Mouse (Mus musculus) MEL (cell line): ENCODE data around the gene Cdr2l. TPM values are rescaled to one million over a fixed set of nuclear protein-coding genes. Genes with fewer than 3 reads are reported as not detected.

Experiments
- DNase-seq: peaks from one replicate; pipeline ENCODE4 v3.0.0; 2011; ENCODE audit warnings: low read depth, low spot score
- H3K27ac ChIP-seq: 2 replicates; pipeline ENCODE4 v1.5.1; 2012; ENCODE audit warnings: low read depth, mild to moderate bottlenecking, control low read depth, low read length, moderate library complexity; ENCODE audit not compliant: control insufficient read depth
- H3K27me3 ChIP-seq, 2 experiments: fragments of 150-350 bp in 1 of 2; sonication (generic) in 1 of 2; 2 replicates each; pipeline ENCODE4 v1.6.1; 2012; ENCODE audit warnings: low read length in 2 of 2, mild to moderate bottlenecking in 2 of 2, improper control_type of control experiment in 1 of 2, moderate library complexity in 1 of 2; ENCODE audit not compliant: insufficient read depth in 2 of 2, control insufficient read depth in 1 of 2
- H3K36me3 ChIP-seq, 2 experiments: 2 replicates each; pipeline ENCODE4 v1.6.1; 2012 to 2014; ENCODE audit warnings: low read length in 2 of 2, improper control_type of control experiment in 1 of 2, inconsistent platforms in 1 of 2, mild to moderate bottlenecking in 1 of 2; ENCODE audit not compliant: insufficient read depth in 2 of 2, control insufficient read depth in 1 of 2
- H3K4me1 ChIP-seq, 2 experiments: fragments of 150-350 bp in 1 of 2; sonication (generic) in 1 of 2; 2 replicates each; pipeline ENCODE4 v1.6.1; 2012; ENCODE audit warnings: low read length in 2 of 2, improper control_type of control experiment in 1 of 2, mild to moderate bottlenecking in 1 of 2; ENCODE audit not compliant: insufficient read depth in 2 of 2, control insufficient read depth in 1 of 2
- H3K4me3 ChIP-seq, 2 experiments: fragments of 150-350 bp in 1 of 2; sonication (generic) in 1 of 2; 2 replicates each; pipeline ENCODE4 v1.5.1; 2012; ENCODE audit warnings: low read depth in 2 of 2, low read length in 2 of 2, mild to moderate bottlenecking in 2 of 2, moderate library complexity in 2 of 2, control low read depth in 1 of 2, improper control_type of control experiment in 1 of 2; ENCODE audit not compliant: control insufficient read depth in 1 of 2, insufficient read depth in 1 of 2
- H3K79me2 ChIP-seq: 2 replicates; pipeline ENCODE4 v1.6.1; 2012; ENCODE audit warnings: mild to moderate bottlenecking, low read length, moderate library complexity; ENCODE audit not compliant: control insufficient read depth, poor library complexity, insufficient read depth
- H3K9ac ChIP-seq: 2 replicates; pipeline ENCODE4 v1.6.1; 2012; ENCODE audit warnings: low read depth, mild to moderate bottlenecking, control low read depth, low read length, moderate library complexity; ENCODE audit not compliant: control insufficient read depth, poor library complexity, severe bottlenecking
- H3K9me3 ChIP-seq: fragments of 150-350 bp; sonication (generic); replicated peaks from 2 replicates; pipeline ENCODE4 v1.6.1; 2012; ENCODE audit warnings: mild to moderate bottlenecking, low read length, improper control_type of control experiment, moderate library complexity; ENCODE audit not compliant: insufficient read depth
- CHD1 ChIP-seq: IDR thresholded peaks from 2 replicates; pipeline ENCODE4 v1.6.1; 2012; ENCODE audit warnings: low read depth, mild to moderate bottlenecking, inconsistent platforms, low read length, improper control_type of control experiment
- CHD2 ChIP-seq: IDR thresholded peaks from 2 replicates; pipeline ENCODE4 v1.6.1; 2011; ENCODE audit warnings: low read length, improper control_type of control experiment
- CTCF ChIP-seq, 3 experiments: IDR thresholded peaks in 2 of 3; conservative IDR thresholded peaks in 1 of 3; 2 replicates each; pipeline ENCODE4 v1.5.1; 2011 to 2012; ENCODE audit warnings: low read length in 3 of 3, low read depth in 2 of 3, mild to moderate bottlenecking in 2 of 3, improper control_type of control experiment in 1 of 3, inconsistent platforms in 1 of 3, mixed read lengths in 1 of 3, moderate library complexity in 1 of 3; ENCODE audit not compliant: control insufficient read depth in 1 of 3, insufficient read depth in 1 of 3, poor library complexity in 1 of 3, severe bottlenecking in 1 of 3
- E2F4 ChIP-seq: IDR thresholded peaks from 2 replicates; pipeline ENCODE4 v1.6.1; 2011; ENCODE audit warnings: low read depth, low read length, improper control_type of control experiment, borderline replicate concordance
- ELF1 ChIP-seq: IDR thresholded peaks from 2 replicates; pipeline ENCODE4 v1.6.1; 2014; ENCODE audit warnings: low read depth, mild to moderate bottlenecking, inconsistent platforms, low read length, improper control_type of control experiment, moderate library complexity
- ETS1 ChIP-seq: IDR thresholded peaks from 2 replicates; pipeline ENCODE4 v1.6.1; 2012; ENCODE audit warnings: low read depth, mild to moderate bottlenecking, inconsistent platforms, low read length, improper control_type of control experiment, moderate library complexity
- GABPA ChIP-seq: IDR thresholded peaks from 2 replicates; pipeline ENCODE4 v1.6.1; 2012; ENCODE audit warnings: low read depth, mild to moderate bottlenecking, inconsistent platforms, low read length, improper control_type of control experiment, moderate library complexity
- GATA1 ChIP-seq: IDR thresholded peaks from 2 replicates; pipeline ENCODE4 v1.6.1; 2011; ENCODE audit warnings: low read depth, low read length, improper control_type of control experiment
- HCFC1 ChIP-seq: IDR thresholded peaks from 2 replicates; pipeline ENCODE4 v1.6.1; 2012; ENCODE audit warnings: low read depth, mild to moderate bottlenecking, inconsistent platforms, low read length, improper control_type of control experiment, moderate library complexity
- JUND ChIP-seq: IDR thresholded peaks from 2 replicates; pipeline ENCODE4 v1.6.1; 2011; ENCODE audit warnings: low read depth, mild to moderate bottlenecking, improper control_type of control experiment, low read length
- MAX ChIP-seq: IDR thresholded peaks from 2 replicates; pipeline ENCODE4 v1.6.1; 2011; ENCODE audit warnings: low read length, improper control_type of control experiment
- MAZ ChIP-seq: IDR thresholded peaks from 2 replicates; pipeline ENCODE4 v1.6.1; 2012; ENCODE audit warnings: low read depth, mild to moderate bottlenecking, inconsistent platforms, low read length, improper control_type of control experiment
- MEF2A ChIP-seq: IDR thresholded peaks from 2 replicates; pipeline ENCODE4 v1.6.1; 2014; ENCODE audit warnings: low read depth, mild to moderate bottlenecking, inconsistent platforms, low read length, improper control_type of control experiment; ENCODE audit not compliant: poor library complexity, insufficient replicate concordance, severe bottlenecking; ENCODE audit errors: extremely low read depth
- MXI1 ChIP-seq: IDR thresholded peaks from 2 replicates; pipeline ENCODE4 v1.6.1; 2011; ENCODE audit warnings: mild to moderate bottlenecking, low read depth, low read length, improper control_type of control experiment
- MYB ChIP-seq: IDR thresholded peaks from 2 replicates; pipeline ENCODE4 v1.6.1; 2011; ENCODE audit warnings: mild to moderate bottlenecking, low read depth, low read length, improper control_type of control experiment
- MYC ChIP-seq: IDR thresholded peaks from 2 replicates; pipeline ENCODE4 v1.6.1; 2011; ENCODE audit warnings: low read depth, mild to moderate bottlenecking, low read length, improper control_type of control experiment, moderate library complexity
- NELFE ChIP-seq: IDR thresholded peaks from 2 replicates; pipeline ENCODE4 v1.6.1; 2011; ENCODE audit warnings: low read depth, low read length, improper control_type of control experiment
- NRF1 ChIP-seq: IDR thresholded peaks from 2 replicates; pipeline ENCODE4 v1.6.1; 2014; ENCODE audit warnings: low read depth, mild to moderate bottlenecking, inconsistent platforms, low read length, improper control_type of control experiment, moderate library complexity; ENCODE audit not compliant: poor library complexity, insufficient read depth, severe bottlenecking
- POLR2A ChIP-seq, 2 experiments: IDR thresholded peaks; 2 replicates each; pipeline ENCODE4 v1.6.1; 2011 to 2012; ENCODE audit warnings: low read length in 2 of 2, mild to moderate bottlenecking in 2 of 2, control low read depth in 1 of 2, improper control_type of control experiment in 1 of 2, low read depth in 1 of 2, moderate library complexity in 1 of 2; ENCODE audit not compliant: control insufficient read depth in 1 of 2, insufficient read depth in 1 of 2, poor library complexity in 1 of 2
- POLR2AphosphoS2 ChIP-seq: IDR thresholded peaks from 2 replicates; pipeline ENCODE4 v1.6.1; 2011; ENCODE audit warnings: low read length, improper control_type of control experiment
- POLR2AphosphoS5 ChIP-seq: IDR thresholded peaks from 2 replicates; pipeline ENCODE4 v1.6.1; 2012; ENCODE audit warnings: low read depth, borderline replicate concordance, mild to moderate bottlenecking, inconsistent platforms, low read length, moderate library complexity, mixed read lengths
- RAD21 ChIP-seq: IDR thresholded peaks from 2 replicates; pipeline ENCODE4 v1.6.1; 2011; ENCODE audit warnings: mild to moderate bottlenecking, low read depth, low read length, improper control_type of control experiment
- RCOR1 ChIP-seq: IDR thresholded peaks from 2 replicates; pipeline ENCODE4 v1.6.1; 2012; ENCODE audit warnings: low read depth, mild to moderate bottlenecking, inconsistent platforms, low read length, improper control_type of control experiment
- SIN3A ChIP-seq: IDR thresholded peaks from 2 replicates; pipeline ENCODE4 v1.6.1; 2012; ENCODE audit warnings: low read length, improper control_type of control experiment, inconsistent platforms
- SMC3 ChIP-seq: IDR thresholded peaks from 2 replicates; pipeline ENCODE4 v1.6.1; 2011; ENCODE audit warnings: low read depth, low read length, improper control_type of control experiment
- TAL1 ChIP-seq: IDR thresholded peaks from 2 replicates; pipeline ENCODE4 v1.6.1; 2012; ENCODE audit warnings: mild to moderate bottlenecking, inconsistent platforms, low read length, moderate library complexity, mixed read lengths
- TBP ChIP-seq: IDR thresholded peaks from 2 replicates; pipeline ENCODE4 v1.8.0; 2011; ENCODE audit warnings: low read depth, low read length, improper control_type of control experiment
- TCF12 ChIP-seq: IDR thresholded peaks from 2 replicates; pipeline ENCODE4 v1.6.1; 2014; ENCODE audit warnings: low read depth, mild to moderate bottlenecking, inconsistent platforms, low read length, improper control_type of control experiment, moderate library complexity
- UBTF ChIP-seq: IDR thresholded peaks from 2 replicates; pipeline ENCODE4 v1.6.1; 2012; ENCODE audit warnings: low read depth, mild to moderate bottlenecking, inconsistent platforms, low read length, improper control_type of control experiment, moderate library complexity, borderline replicate concordance; ENCODE audit not compliant: insufficient read depth
- USF1 ChIP-seq: IDR thresholded peaks from 2 replicates; pipeline ENCODE4 v1.6.1; 2014; ENCODE audit warnings: low read depth, mild to moderate bottlenecking, inconsistent platforms, low read length, improper control_type of control experiment, moderate library complexity
- USF2 ChIP-seq, 2 experiments: IDR thresholded peaks; 2 replicates each; pipeline ENCODE4 v1.6.1; 2011 to 2012; ENCODE audit warnings: improper control_type of control experiment in 2 of 2, low read length in 2 of 2, borderline replicate concordance in 1 of 2, inconsistent platforms in 1 of 2, low read depth in 1 of 2, mild to moderate bottlenecking in 1 of 2; ENCODE audit not compliant: insufficient read depth in 1 of 2
- ZC3H11A ChIP-seq: IDR thresholded peaks from 2 replicates; pipeline ENCODE4 v1.6.1; 2012; ENCODE audit warnings: low read depth, mild to moderate bottlenecking, inconsistent platforms, low read length, improper control_type of control experiment
- ZKSCAN1 ChIP-seq: IDR thresholded peaks from 2 replicates; pipeline ENCODE4 v1.6.1; 2012; ENCODE audit warnings: low read depth, mild to moderate bottlenecking, inconsistent platforms, low read length, improper control_type of control experiment, moderate library complexity
- ZMIZ1 ChIP-seq: IDR thresholded peaks from 2 replicates; pipeline ENCODE4 v1.6.1; 2012; ENCODE audit warnings: low read depth, mild to moderate bottlenecking, inconsistent platforms, low read length, improper control_type of control experiment, moderate library complexity
- ZNF384 ChIP-seq: IDR thresholded peaks from 2 replicates; pipeline ENCODE4 v1.6.1; 2012; ENCODE audit warnings: low read depth, mild to moderate bottlenecking, inconsistent platforms, low read length, improper control_type of control experiment
- polyA plus RNA-seq, 2 experiments: library from polyadenylated mRNA; stranded (reverse) in 1 of 2; unstranded in 1 of 2; fragments of >175 nt in 1 of 2; fragments of >200 nt in 1 of 2; gene quantifications; 2 replicates each; pipeline versions ENCODE4 v1.2.1 to v1.2.4; 2012; ENCODE audit warnings: low replicate concordance in 2 of 2, low read depth in 1 of 2; ENCODE audit not compliant: insufficient read length in 2 of 2, insufficient read depth in 1 of 2, missing spikeins in 1 of 2
- total RNA-seq: library from RNA; depleted of rRNA; stranded (reverse); fragments of 300-350 nt; gene quantifications from 2 replicates; pipeline ENCODE4 v1.2.3, GENCODE M21; 2012

Gene Cdr2l
- total and polyA plus RNA-seq, 3 experiments = 5.2 to 8.2 TPM; not detected in 1

GRCm38 (mm10) chr11:115403338-115404124, 21.8 kb downstream of the Cdr2l start, which contains the start of gene Mrpl58:
Gene Mrpl58 (plus strand): TSS chr11:115403752.
- Histone ChIP-seq H3K9me3 (no peaks in the 10 kb centered on the region), H3K27me3 (no peaks in the 10 kb centered on the region), H3K4me3 (peak within 1 kb of the TSS; percentile 88 to 91), H3K27ac (peak within 1 kb of the TSS; percentile 86), H3K9ac (peak within 1 kb of the TSS; percentile 94), H3K79me2 (peaks cover 10% of the 10 kb centered on the region), H3K36me3 (peaks cover 0 to 14% of the 10 kb centered on the region in 2 experiments; a peak in 2 of 4 replicates), H3K4me1 (peaks cover 2 to 21% of the 10 kb centered on the region in 2 experiments; a peak in 2 of 4 replicates)
- peak; percentile 96 for DNase-seq
- TF ChIP-seq MYC = peak; percentile 55; the same call in 1 of the 2 replicates
- TF ChIP-seq POLR2AphosphoS2 = peak; percentile 94
- peak; percentile 81 for TF ChIP-seq ZMIZ1
- TF ChIP-seq MXI1 = peak; percentile 93
- TF ChIP-seq MEF2A = no peak
- 0 out of 2 replicates have a peak, but pooled peaks have one; percentile 38 for TF ChIP-seq USF1
- TF ChIP-seq MAX = peak; percentile 66
- TF ChIP-seq CHD2 = no peak
- no peak for TF ChIP-seq ZC3H11A
- TF ChIP-seq ETS1 = peak; percentile 44; the same call in 1 of the 2 replicates
- TF ChIP-seq NELFE = peak; percentile 92
- peak; percentile 95 to 97 for TF ChIP-seq POLR2A (IDR thresholded peaks at IDR 0.05; ENCODE audit: control insufficient read depth in 1 of 2, insufficient read depth in 1 of 2, low read depth in 1 of 2, low read length in 2 of 2, poor library complexity in 1 of 2)
- TF ChIP-seq GABPA = 0 out of 2 replicates have a peak, but pooled peaks have one; percentile 23
- TF ChIP-seq JUND = no peak
- peak; percentile 10; the same call in 1 of the 2 replicates for TF ChIP-seq NRF1
- peak; percentile 97 for TF ChIP-seq HCFC1
- TF ChIP-seq CTCF (IDR thresholded peaks at IDR 0.05 in 2 of 3, conservative IDR thresholded peaks at IDR 0.05 in 1 of 3; ENCODE audit: control insufficient read depth in 1 of 3, insufficient read depth in 1 of 3, low read depth in 2 of 3, low read length in 3 of 3, poor library complexity in 1 of 3, severe bottlenecking in 1 of 3) = 0 out of 6 replicates have a peak, but pooled peaks of 1 of the 3 experiments have one; percentile 6
- 0 out of 2 replicates have a peak, but pooled peaks have one; percentile 24 for TF ChIP-seq RCOR1
- no peak for TF ChIP-seq POLR2AphosphoS5
- TF ChIP-seq RAD21 = no peak
- TF ChIP-seq SIN3A = peak; percentile 97
- TF ChIP-seq CHD1 = peak; percentile 81
- TF ChIP-seq USF2 (IDR thresholded peaks at IDR 0.05; ENCODE audit: borderline replicate concordance in 1 of 2, insufficient read depth in 1 of 2, low read depth in 1 of 2, low read length in 2 of 2) = no peak
- 0 out of 2 replicates have a peak, but pooled peaks have one; percentile 10 for TF ChIP-seq ZNF384
- no peak for TF ChIP-seq TAL1
- 0 out of 2 replicates have a peak, but pooled peaks have one; percentile 19 for TF ChIP-seq SMC3
- TF ChIP-seq UBTF = peak; percentile 91; the same call in 1 of the 2 replicates
- TF ChIP-seq ZKSCAN1 = no peak; the same call in 1 of the 2 replicates
- TF ChIP-seq MAZ = peak; percentile 89
- TF ChIP-seq TCF12 = peak; percentile 90
- peak; percentile 93 for TF ChIP-seq TBP
- no peak; the same call in 1 of the 2 replicates for TF ChIP-seq MYB
- TF ChIP-seq ELF1 = peak; percentile 83
- TF ChIP-seq GATA1 = no peak
- TF ChIP-seq E2F4 = no peak
